Mouse (Mus musculus) intestine, embryonic 14.5 days (tissue): ENCODE measurements around the gene Tgds. TPM values are rescaled to one million over a fixed set of nuclear protein-coding genes. Genes with fewer than 3 reads are reported as not detected.

ENCODE experiments used
- polyA plus RNA-seq: library from polyadenylated mRNA; unstranded; fragments of >200 nt; fragmentation: Nextera tagmentation; extraction: Ambion mirVana; gene quantifications from 2 replicates; pipeline ENCODE4 v1.2.1, GENCODE M21; 2014

Tgds gene
- polyA plus RNA-seq, 1 experiment from 2014 or later = 32.9 TPM

Other genes starting within 250 kb of the Tgds start
- 1.1 and 1.4 TPM in 2 replicates for gene Dct, start 80.5 kb downstream of the Tgds start, polyA plus RNA-seq
- 52.2 and 54.4 TPM in 2 replicates for gene Gpr180, start 4.4 kb upstream of the Tgds start, polyA plus RNA-seq
- not detected in 2 replicates for gene Sox21, start 104.3 kb upstream of the Tgds start, polyA plus RNA-seq
- not detected in 2 replicates for gene Gm9376, start 134.2 kb upstream of the Tgds start, polyA plus RNA-seq